Mouse (Mus musculus) kidney, adult 2 months (tissue): ENCODE results near the gene Spock3.

ENCODE experiments used
- CTCF ChIP-seq: fragments of 200-500 bp; conservative IDR thresholded peaks from 2 replicates; pipeline ENCODE4 v1.5.1; 2011; ENCODE audit warnings: low read depth, mild to moderate bottlenecking, control low read depth, low read length, moderate library complexity, mixed read lengths; ENCODE audit not compliant: insufficient read depth, insufficient read length
- POLR2A ChIP-seq: fragments of 200-500 bp; IDR thresholded peaks from one replicate; pipeline ENCODE4 v1.6.1; 2011; ENCODE audit warnings: low read depth, low read length, control low read depth

DNA sequence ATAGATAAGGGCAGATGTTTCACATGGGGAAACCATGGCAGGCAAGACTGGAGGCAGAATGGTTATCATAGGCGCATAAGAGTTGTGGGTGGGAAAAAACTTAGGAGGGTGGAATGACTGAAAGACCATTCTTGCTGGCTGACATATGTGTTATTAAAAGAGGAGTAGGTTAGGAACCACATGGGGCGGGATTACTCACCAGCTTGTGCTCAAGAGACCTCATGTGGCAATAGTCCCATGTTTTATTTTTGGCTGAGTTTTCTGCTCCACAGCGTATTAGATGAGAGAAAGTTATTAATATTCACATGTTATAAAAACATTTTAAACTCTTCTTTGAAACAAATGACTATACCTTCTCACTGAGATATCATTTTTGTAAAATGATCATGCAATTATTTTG is 184.6 kb downstream of the Spock3 start:
- TF ChIP-seq CTCF (no peak), POLR2A (no peak)
